Mouse (Mus musculus) ES-Bruce4 (cell line): ENCODE data around the gene Fam114a1.

Source experiments
- CTCF ChIP-seq: IDR thresholded peaks from one replicate; pipeline ENCODE4 v1.8.1; 2011; ENCODE audit warnings: low read depth, low read length
- EP300 ChIP-seq: IDR thresholded peaks from 2 replicates; pipeline ENCODE4 v1.6.1; 2011; ENCODE audit warnings: low read depth, low read length; ENCODE audit not compliant: insufficient read depth
- POLR2A ChIP-seq: IDR thresholded peaks from one replicate; pipeline ENCODE4 v1.8.1; 2011; ENCODE audit warnings: low read length; ENCODE audit not compliant: insufficient read depth

- TF ChIP-seq CTCF (no peak), EP300 (no peak), POLR2A (no peak)
Observed at GRCm38 (mm10) chr5:64968961-64969860, 660 bp upstream of the Fam114a1 start.
